Mouse (Mus musculus): ENCODE data around the gene Cers2. TPM values are rescaled to one million over a fixed set of nuclear protein-coding genes. Genes with fewer than 3 reads are reported as not detected.
"Not testable (repeated sequence)": the region's sequence is repeated elsewhere in the genome, so short reads cannot be mapped to it uniquely, and the experiment has no call there.

Gene Cers2
- polyA plus RNA-seq, 1 experiment from 2014 or later = 252 TPM

DNA sequence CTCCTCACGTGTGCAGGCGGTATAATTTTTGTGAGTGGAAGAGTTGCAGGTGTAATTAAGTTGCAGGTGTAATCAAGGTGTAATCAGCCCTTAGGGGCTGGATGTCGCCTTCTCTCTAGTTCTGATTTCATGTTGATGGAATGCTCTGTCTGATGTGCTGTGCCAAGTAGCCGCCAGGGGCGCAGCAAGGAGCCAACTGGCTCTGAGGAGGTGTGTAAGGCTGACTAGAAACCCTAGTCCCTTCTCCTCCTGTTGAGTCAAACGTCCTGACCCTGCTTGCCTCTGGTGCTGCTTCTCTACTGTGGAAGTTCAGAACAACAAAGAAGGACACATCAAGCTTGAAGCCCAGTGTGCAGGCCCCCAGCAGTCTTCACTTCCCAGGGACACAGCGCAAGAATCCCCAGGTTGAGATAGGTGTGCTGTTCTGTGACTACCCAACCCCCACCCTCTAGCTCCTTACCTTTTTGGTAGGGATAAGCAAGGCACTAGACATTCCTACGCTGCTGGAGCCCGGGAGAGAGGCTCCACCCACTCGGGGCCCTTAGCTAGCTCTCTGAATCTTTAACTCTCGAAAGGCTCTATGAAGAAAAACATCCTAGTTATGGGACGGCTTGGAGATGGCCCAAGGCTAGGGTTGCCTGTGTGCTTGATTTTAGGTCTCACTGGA is 3.0 kb downstream of the Cers2 start:
- Histone ChIP-seq H3K79me2 (ENCODE audit: inconsistent target) (peaks cover 81% of the 10 kb centered on the region), H3K36me3 (ENCODE audit: inconsistent target) (peaks cover 33% of the 10 kb centered on the region), H3K27ac (no peak overlapping the region), H3K4me3 (ENCODE audit: inconsistent target) (no peak overlapping the region)
- 38% methylated on average over 12 of the region's 12 CpGs for WGBS (ENCODE audit: missing documents)

DNA sequence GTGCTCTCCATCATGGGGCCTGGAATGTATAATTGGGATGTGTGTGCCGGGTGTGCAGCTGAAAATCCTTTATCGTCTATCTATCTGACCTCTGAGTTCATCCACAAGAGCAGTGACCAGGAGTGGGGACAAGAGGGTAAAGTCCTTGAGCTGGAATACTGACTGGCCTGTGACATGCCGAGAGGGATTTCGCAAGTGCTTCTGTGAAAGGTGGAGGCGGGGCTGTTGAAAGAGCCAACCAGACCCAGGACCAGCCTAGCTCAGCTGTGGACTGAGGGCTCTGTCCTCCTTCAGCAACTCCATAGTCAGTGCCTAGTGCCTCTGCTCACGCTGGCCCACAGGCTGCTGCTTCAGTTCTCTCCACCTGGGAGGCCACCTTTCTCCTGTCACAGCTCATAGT is 4.0 kb downstream of the Cers2 start:
- peaks cover 77% of the 10 kb centered on the region for H3K79me2 ChIP-seq (ENCODE audit: inconsistent target)
- 40% methylated on average over 6 of the region's 6 CpGs for WGBS (ENCODE audit: missing documents)
- peaks cover 42% of the 10 kb centered on the region for H3K36me3 ChIP-seq (ENCODE audit: inconsistent target)
- H3K27ac ChIP-seq = peak overlapping the region; percentile 4; the same call in 1 of the 2 replicates
- no peak overlapping the region for H3K4me3 ChIP-seq (ENCODE audit: inconsistent target)

DNA sequence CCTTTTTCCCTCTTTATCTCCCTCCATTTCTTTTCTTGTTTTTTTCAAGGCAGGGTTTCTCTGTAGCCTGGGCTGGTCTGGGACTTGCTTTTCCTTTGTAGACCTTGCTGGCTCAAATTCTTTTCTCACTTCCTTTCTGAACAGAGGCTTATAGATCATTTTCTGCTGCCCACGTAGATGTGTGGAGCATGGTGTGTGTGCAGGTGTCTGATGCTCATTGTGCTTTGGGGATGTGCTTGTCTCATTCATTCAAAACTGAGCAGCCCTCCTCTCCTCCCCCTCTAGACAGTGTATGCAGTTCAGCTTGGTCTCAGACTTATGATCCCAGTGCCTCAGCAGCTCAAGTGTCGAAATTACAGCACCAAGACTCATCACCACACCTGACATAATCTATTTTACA is 4.5 kb downstream of the Cers2 start:
- peaks cover 48% of the 10 kb centered on the region for H3K36me3 ChIP-seq (ENCODE audit: inconsistent target)
- 56% methylated on average over 2 of the region's 2 CpGs for whole genome bisulfite sequencing (ENCODE audit: missing documents)
- H3K4me3 ChIP-seq (ENCODE audit: inconsistent target) = no peak overlapping the region
- H3K79me2 ChIP-seq (ENCODE audit: inconsistent target) = peaks cover 72% of the 10 kb centered on the region
- H3K27ac ChIP-seq = no peak overlapping the region

DNA sequence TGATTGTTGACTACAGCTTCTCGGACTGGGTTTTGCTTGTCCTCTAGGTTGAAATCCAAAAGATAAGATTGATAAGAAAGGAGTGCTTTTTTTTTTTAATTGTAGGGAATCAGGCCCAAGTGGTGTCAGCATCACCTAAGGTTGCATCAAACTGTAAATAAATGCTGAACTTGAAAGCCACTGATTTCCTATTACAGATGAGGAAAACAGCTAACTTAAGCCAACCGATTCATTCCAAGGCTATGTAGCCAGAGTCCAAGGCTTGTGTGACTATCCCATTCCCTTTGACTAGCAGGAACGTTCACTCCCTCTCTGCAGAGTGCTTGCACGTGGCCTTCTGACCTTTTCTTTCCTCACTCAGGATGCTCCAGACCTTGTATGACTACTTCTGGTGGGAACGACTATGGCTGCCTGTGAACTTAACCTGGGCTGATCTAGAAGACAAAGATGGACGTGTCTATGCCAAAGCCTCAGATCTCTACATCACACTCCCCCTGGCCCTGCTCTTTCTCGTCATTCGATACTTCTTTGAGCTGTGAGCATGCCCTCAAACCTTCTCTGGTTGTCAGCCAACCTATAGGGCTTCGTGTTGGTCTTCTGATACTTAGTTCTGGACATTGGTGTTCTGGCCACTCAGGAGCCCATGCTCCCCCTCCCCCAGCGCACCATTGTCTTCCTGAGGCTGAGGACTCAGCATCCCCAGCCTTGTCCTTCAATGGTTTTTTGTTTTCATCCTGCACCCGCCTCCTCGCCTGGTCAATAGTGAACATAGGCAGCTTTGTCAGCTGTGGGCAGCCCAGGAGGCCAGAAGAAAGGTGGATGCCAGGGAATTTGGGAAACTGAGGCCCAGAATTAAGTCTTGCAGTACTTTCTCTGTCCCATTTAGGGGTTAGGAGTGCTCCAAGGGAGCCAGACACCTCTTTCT is 5.4 kb downstream of the Cers2 start:
- peaks cover 56% of the 10 kb centered on the region for H3K36me3 ChIP-seq (ENCODE audit: inconsistent target)
- peaks cover 65% of the 10 kb centered on the region for H3K79me2 ChIP-seq (ENCODE audit: inconsistent target)
- WGBS (ENCODE audit: missing documents) = 94% methylated on average over 12 of the region's 12 CpGs
- H3K27ac ChIP-seq = no peak overlapping the region
- H3K4me3 ChIP-seq (ENCODE audit: inconsistent target) = no peak overlapping the region

DNA sequence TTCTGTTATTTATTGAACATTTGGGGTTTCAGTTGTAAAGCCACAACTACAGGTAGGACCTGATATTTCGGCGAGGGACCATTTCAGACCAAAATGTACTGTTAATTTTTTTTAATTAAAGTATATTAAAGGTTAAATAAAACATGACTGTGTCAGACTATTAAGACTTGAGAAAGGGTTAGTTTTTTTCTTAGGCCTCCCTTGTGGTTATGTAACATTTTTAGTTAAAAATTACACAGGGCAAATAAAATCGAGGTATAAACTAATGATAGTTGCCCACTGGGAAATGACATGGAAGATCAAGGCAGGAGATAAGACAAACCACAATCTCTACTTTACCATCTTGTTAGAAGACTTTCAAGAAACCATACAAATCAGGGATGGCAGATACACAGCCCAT is 8.8 kb downstream of the Cers2 start:
- Histone ChIP-seq H3K79me2 (ENCODE audit: inconsistent target) (peaks cover 35% of the 10 kb centered on the region), H3K4me3 (ENCODE audit: inconsistent target) (no peak overlapping the region), H3K36me3 (ENCODE audit: inconsistent target) (peaks cover 87% of the 10 kb centered on the region), H3K27ac (no peak overlapping the region)
- 41% methylated on average over 3 of the region's 3 CpGs for WGBS (ENCODE audit: missing documents)

DNA sequence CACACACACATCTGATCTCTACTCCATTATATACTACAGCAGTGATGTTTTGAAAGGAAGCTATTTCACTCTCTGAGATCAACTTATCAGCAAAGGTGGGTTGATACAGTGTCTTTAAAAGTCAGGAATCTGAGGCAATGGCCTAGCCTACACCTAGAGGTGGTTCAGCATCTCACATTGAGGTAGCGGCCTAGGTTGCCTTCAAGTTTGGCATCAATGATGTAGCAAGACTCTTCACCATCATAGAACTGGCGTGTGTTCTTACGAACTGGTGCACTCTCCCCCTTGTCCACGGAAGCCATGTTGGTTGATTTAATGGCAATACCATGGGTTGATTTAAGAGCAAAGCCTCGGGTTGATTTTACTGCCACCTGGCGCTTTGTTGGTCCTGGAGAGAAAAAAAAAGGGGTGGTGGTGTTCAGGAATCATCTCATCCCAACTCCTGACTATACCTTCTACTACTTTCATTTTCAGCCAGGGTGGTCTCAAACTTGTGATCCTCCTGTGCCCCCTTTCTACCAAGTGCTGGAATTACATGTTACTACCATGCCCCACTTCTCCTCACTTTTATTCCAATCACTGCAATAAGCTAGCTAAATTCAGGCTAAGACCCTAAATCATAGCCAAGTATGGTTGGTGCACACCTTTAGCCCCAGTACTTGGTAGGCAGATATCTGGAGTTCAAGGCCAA is 10.0 kb downstream of the Cers2 start:
- H3K4me3 ChIP-seq (ENCODE audit: inconsistent target) = no peak overlapping the region
- WGBS (ENCODE audit: missing documents) = 86% methylated on average over 6 of the region's 6 CpGs
- H3K27ac ChIP-seq = no peak overlapping the region

DNA sequence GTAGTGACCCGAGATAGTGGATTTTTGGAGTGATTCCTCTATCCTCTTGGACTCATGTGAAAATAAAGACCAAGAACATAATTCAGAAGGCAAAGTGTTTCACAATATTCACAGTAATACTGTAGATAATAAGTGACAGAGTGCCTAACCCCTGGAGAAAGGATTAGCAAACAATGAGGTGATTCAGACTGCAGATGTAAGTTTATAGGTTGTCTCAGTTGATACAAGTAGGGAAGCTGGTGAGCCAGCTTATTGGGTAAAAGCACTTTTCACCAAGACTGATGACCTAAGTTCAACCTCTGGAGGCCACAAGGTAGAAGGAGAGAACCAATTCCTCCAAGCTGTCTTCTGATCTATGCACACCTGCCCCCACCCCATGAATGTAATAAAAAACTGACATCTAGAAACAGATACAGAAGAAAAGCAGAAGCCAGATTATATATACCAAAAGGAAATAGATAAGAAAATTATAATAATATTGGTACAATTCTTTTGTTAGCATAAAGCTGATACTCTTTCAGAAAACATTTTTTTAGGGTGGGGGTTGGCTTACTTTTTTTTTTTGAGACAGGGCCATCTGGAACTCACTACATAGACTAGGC is 14.3 kb downstream of the Cers2 start:
- H3K4me3 ChIP-seq (ENCODE audit: inconsistent target) = no peak overlapping the region
- WGBS (ENCODE audit: missing documents) = 100% methylated on average over 1 of the region's 1 CpGs
- peaks cover 85% of the 10 kb centered on the region for H3K36me3 ChIP-seq (ENCODE audit: inconsistent target)
- H3K27ac ChIP-seq = no peak overlapping the region
- H3K79me2 ChIP-seq (ENCODE audit: inconsistent target) = no peaks in the 10 kb centered on the region

More for the DNA sequence above, 10.0 kb downstream of the Cers2 start:
- Histone ChIP-seq H3K79me2 (ENCODE audit: inconsistent target) (peaks cover 23% of the 10 kb centered on the region), H3K36me3 (ENCODE audit: inconsistent target) (peaks cover 93% of the 10 kb centered on the region)

DNA sequence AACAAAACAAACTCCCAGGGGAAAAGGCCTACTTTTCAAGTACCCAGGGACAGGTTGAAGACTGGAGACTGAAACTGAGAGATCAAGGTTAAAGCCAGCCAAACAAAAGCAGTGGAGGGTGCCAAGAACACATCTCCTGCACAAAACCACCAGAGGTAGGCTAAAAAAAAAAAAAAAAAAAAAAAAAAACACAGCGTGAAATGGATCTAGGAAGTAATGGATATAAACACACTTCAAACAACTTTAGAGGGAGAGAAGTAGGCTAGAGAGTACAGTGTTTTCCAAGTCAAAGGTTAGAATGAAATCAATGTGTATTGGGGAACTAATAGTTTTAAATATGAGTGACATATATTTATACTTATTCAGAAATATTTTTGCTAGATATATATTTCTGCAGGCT is 16.9 kb downstream of the Cers2 start:
- H3K79me2 ChIP-seq (ENCODE audit: inconsistent target) = no peaks in the 10 kb centered on the region
- peaks cover 85% of the 10 kb centered on the region for H3K36me3 ChIP-seq (ENCODE audit: inconsistent target)
- H3K4me3 ChIP-seq (ENCODE audit: inconsistent target) = no peak overlapping the region
- WGBS (ENCODE audit: missing documents) = no CpG with 5 or more reads among the region's 1 CpGs
- H3K27ac ChIP-seq = no peak overlapping the region

DNA sequence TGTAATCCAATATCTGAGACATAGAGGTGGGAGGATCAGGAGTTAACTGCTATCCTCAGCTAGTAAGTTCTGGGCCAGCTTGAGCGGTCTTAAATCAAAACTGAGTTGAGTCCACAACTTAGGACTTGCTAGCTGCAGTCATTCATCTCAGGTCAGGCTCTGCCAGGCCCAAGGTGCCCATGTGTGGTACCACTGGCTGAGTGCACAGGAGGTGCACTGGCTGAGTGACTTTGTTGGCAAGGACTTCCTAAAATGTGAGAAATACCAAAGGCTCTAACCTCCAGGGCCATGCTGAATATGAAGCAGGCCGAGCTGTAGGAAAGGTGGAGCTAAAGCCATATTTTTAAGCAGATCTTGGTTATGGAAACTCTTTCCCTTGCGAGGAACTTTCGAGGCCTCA is 22.8 kb downstream of the Cers2 start:
- WGBS (ENCODE audit: missing documents) = 91% methylated on average over 4 of the region's 4 CpGs
- Histone ChIP-seq H3K4me3 (ENCODE audit: inconsistent target) (no peak overlapping the region), H3K27ac (no peak overlapping the region), H3K36me3 (ENCODE audit: inconsistent target) (peaks cover 97% of the 10 kb centered on the region), H3K79me2 (ENCODE audit: inconsistent target) (no peaks in the 10 kb centered on the region)

DNA sequence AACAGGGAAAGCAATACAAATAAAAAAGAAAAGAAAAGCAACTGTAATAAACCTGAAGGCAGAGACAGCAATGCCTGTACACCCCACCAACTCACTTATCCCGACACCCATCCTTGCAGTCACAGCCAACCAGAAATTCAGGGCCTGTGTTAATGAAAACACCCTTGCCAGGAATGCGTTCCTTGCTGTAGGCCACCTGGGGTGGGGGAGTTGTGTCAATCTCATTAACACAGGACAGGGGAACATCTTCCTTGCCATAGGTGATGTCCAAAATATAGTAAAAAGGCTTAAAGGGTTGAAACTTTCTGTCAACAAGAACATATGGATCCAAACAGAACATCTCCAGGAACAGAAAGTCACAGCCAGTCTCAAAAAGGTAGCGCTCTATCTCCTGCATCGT is 23.7 kb downstream of the Cers2 start:
- no peaks in the 10 kb centered on the region for H3K79me2 ChIP-seq (ENCODE audit: inconsistent target)
- H3K27ac ChIP-seq = no peak overlapping the region
- 94% methylated on average over 4 of the region's 4 CpGs for WGBS (ENCODE audit: missing documents)
- H3K36me3 ChIP-seq (ENCODE audit: inconsistent target) = peaks cover 98% of the 10 kb centered on the region
- no peak overlapping the region for H3K4me3 ChIP-seq (ENCODE audit: inconsistent target)

DNA sequence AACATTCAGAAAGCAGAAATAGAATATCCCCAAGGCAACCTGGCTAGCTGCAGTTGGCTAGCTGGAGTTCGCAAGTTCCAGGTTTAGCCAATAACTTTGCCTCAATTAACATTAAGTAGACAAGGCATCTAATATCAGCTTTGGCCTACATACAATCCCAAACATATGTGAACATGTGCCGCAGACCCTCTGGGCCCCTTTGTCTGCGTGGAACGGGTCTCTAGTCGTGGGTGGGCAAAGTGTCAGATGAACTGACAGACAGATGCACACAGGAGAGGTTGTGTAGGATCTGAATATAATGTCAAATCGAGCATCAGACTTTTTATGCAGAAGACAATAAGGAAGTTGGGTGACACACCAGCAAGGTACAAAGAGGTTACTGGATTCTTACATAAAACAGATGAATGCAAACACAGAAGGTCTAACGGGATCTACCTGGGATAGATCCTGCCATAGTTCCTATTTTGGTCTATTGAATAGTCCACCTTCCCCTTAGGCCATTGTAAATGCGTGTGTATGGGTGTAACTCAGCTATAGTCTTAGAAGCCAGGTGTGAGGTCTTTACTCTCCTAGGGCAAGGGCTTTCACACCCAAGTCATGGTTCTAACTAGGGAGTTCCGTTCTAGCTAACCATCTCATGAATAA is 28.9 kb downstream of the Cers2 start:
- H3K79me2 ChIP-seq (ENCODE audit: inconsistent target); H3K4me3 ChIP-seq (ENCODE audit: inconsistent target); H3K27ac ChIP-seq: not testable (repeated sequence)
- WGBS (ENCODE audit: missing documents) = 90% methylated on average over 7 of the region's 9 CpGs
- peaks cover 88% of the 10 kb centered on the region for H3K36me3 ChIP-seq (ENCODE audit: inconsistent target)

DNA sequence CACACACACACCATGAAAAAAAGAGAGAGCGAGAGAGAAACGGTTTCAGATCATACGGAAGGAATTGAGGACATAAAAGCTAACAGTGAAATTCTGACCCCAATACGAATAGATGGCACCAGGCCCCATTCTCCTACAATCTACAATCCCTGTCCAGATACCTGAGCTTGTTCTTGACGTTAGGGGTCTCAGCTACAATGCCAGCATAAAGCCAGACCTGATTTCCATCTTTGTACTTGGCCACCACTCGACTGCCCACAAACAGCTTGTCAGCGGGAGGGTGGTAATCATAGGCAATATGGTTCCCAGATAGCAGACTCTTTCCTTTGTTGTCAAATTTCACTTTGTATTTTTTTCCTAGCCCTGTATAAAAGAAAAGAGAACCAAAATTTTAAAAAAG is 31.9 kb downstream of the Cers2 start:
- Histone ChIP-seq H3K79me2 (ENCODE audit: inconsistent target) (no peaks in the 10 kb centered on the region), H3K4me3 (ENCODE audit: inconsistent target) (no peak overlapping the region)

DNA sequence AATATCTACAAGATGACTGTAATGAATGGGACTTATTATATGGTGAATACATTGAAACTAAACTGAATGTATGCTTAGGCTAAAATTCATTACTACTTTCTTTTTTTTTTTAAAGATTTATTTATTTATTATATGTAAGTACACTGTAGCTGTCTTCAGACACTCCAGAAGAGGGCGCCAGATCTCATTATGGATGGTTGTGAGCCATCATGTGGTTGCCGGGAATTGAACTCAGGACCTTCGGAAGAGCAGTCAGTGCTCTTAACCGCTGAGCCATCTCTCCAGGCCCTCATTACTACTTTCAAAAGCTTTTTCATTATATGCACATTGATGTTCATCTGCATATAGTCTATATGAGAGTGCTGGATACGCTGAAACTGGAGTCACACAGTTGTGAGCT is 33.8 kb downstream of the Cers2 start:
- WGBS (ENCODE audit: missing documents) = 94% methylated on average over 4 of the region's 5 CpGs

More for the DNA sequence above, 31.9 kb downstream of the Cers2 start:
- 95% methylated on average over 7 of the region's 7 CpGs for WGBS (ENCODE audit: missing documents)
- H3K27ac ChIP-seq = no peak overlapping the region
- H3K36me3 ChIP-seq (ENCODE audit: inconsistent target) = peaks cover 74% of the 10 kb centered on the region

DNA sequence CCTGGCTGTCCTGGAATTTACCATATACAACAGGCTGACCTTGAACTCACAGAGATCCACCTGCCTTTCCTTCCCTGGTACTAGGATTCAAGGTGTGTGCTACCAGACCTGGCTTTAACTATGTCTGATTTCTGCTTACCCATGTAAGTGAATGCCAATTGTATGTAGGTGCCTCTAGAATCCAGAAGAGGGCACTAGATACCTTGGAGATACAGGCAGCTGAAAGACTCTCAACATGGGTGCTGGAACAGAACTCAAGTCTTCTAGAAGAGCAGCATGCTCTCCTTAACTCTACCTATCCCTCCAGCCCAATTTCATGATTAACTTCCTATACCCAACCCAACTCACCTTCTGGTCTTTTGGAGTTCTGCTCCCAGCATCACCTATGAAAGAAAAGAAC is 34.9 kb downstream of the Cers2 start:
- Histone ChIP-seq H3K79me2 (ENCODE audit: inconsistent target) (peaks cover 15% of the 10 kb centered on the region; the same call in 1 of the 2 replicates), H3K4me3 (ENCODE audit: inconsistent target) (no peak overlapping the region), H3K36me3 (ENCODE audit: inconsistent target) (peaks cover 69% of the 10 kb centered on the region), H3K27ac (no peak overlapping the region)

More for the DNA sequence above, 33.8 kb downstream of the Cers2 start:
- peaks cover 68% of the 10 kb centered on the region for H3K36me3 ChIP-seq (ENCODE audit: inconsistent target)
- H3K79me2 ChIP-seq (ENCODE audit: inconsistent target); H3K27ac ChIP-seq; H3K4me3 ChIP-seq (ENCODE audit: inconsistent target): not testable (repeated sequence)

Data from macrophage (primary cell).